Mouse (Mus musculus) CD4-positive naive resting alpha-beta T cell, adult 76 days (primary cell): Measurements from ENCODE around the gene Gm340. TPM values are rescaled to one million over a fixed set of nuclear protein-coding genes. Genes with fewer than 3 reads are reported as not detected.

Experiments
- total RNA-seq: library from RNA; stranded (reverse); gene quantifications from one replicate; pipeline ENCODE4 v1.2.4, GENCODE M21; 2023

The Gm340 gene
- total RNA-seq, result 39.5 TPM

DNA sequence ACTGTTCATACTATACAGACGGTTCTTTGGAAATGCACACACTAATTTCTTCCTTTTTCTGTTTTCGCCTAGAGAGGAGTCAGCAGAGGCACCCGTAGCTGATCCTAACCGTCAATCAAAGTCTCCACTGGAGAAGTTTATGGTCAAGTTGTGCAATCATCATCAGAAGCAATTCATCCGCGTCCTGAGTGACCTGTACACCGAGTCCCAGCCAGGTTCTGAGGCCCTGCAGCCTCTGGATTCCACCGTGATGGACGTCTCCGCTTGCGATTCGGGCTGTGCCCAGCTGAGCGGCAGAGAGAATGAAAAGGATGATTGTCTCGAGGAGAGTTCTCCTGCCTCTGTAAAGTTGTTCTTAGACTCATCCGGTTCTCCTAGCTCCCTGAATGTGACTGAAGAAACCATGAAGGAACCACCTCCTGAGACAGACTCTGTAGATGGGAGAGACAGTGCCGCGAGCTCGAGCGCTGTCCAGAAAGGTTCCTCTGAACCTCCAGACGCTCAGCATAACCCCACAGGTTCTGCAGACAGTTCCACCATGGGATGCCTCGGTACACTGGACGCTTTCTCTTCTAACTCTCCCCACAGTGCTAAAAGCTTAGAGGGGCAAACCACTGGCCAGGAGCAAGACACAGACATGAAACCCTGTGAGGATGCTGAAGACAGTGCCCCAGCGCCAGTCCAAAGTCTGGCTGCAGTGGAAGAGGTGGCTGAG, at the start of gene Gm340:
TSS of gene Gm340 (plus strand) at position 665 of the 715 bp plus-strand sequence.

Other genes with a start within 250 kb of the Gm340 start
- gene Pik3ap1, start 197.3 kb upstream of the Gm340 start, total RNA-seq, result 30.0 TPM
- gene Lcor, start 99.7 kb upstream of the Gm340 start, total RNA-seq, result 31.5 TPM
- not detected for gene Slit1, start 161.3 kb downstream of the Gm340 start, total RNA-seq
- gene Arhgap19, start 219.7 kb downstream of the Gm340 start, total RNA-seq, result 1.7 TPM
- gene Frat1, start 247.6 kb downstream of the Gm340 start, total RNA-seq, result 74.5 TPM